Mouse (Mus musculus) CD4-positive, CD25-positive, alpha-beta regulatory T cell, adult 4 months (primary cell): ENCODE data around the gene Crtc2. TPM values are rescaled to one million over a fixed set of nuclear protein-coding genes. Genes with fewer than 3 reads are reported as not detected.

Experiments used
- ATAC-seq: one replicate; pipeline ENCODE4 v1.8.0; 2017
- polyA plus RNA-seq, 2 experiments: library from polyadenylated mRNA; unstranded; fragments of 100-300 nt; shearing (Covaris generic); gene quantifications; one replicate each; pipeline ENCODE4 v1.2.1; 2017

Gene Crtc2
- polyA plus RNA-seq, 2 experiments from 2014 or later: 34.0 to 50.6 TPM

- peak; percentile 54 for ATAC-seq
These were observed 59.4 kb downstream of the Crtc2 start for GRCm38 (mm10) chr3:90313367-90313766.

Other genes starting within 250 kb of the Crtc2 start
- 100 to 1,000 TPM; 371 to 424 TPM for gene 4933434E20Rik, start 202.5 kb upstream of the Crtc2 start, polyA plus RNA-seq
- gene Ubap2l, start 201.5 kb upstream of the Crtc2 start, polyA plus RNA-seq: 100 to 1,000 TPM; 226 to 315 TPM
- gene Tpm3, start 181.5 kb upstream of the Crtc2 start, polyA plus RNA-seq: 1,000 to 10,000 TPM in 1 of 2 experiments, 100 to 1,000 TPM in 1; 868 to 1,085 TPM
- gene Nup210l, start 150.0 kb upstream of the Crtc2 start, polyA plus RNA-seq: under 1 TPM; 0.27 to 0.58 TPM
- 1,000 to 10,000 TPM; 7,118 to 8,557 TPM for gene Rps27, start 40.5 kb upstream of the Crtc2 start, polyA plus RNA-seq
- under 1 TPM in 1 of 2 experiments, not detected in 1; 0.58 TPM for gene Rab13, start 40.5 kb upstream of the Crtc2 start, polyA plus RNA-seq
- 10 to 100 TPM; 60.5 to 75.2 TPM for gene Jtb, start 22.6 kb upstream of the Crtc2 start, polyA plus RNA-seq
- under 1 TPM in 1 of 2 experiments, not detected in 1; 0.20 TPM for gene Creb3l4, start 10.7 kb upstream of the Crtc2 start, polyA plus RNA-seq
- gene Slc39a1, start 6.0 kb upstream of the Crtc2 start, polyA plus RNA-seq: 10 to 100 TPM; 36.5 to 50.4 TPM
- gene Dennd4b, start 11.0 kb downstream of the Crtc2 start, polyA plus RNA-seq: 10 to 100 TPM; 17.9 to 28.0 TPM
- gene Gatad2b, start 39.0 kb downstream of the Crtc2 start, polyA plus RNA-seq: 10 to 100 TPM; 25.2 to 26.2 TPM
- under 1 TPM in 1 of 2 experiments, not detected in 1; 0.19 TPM for gene Slc27a3, start 135.8 kb downstream of the Crtc2 start, polyA plus RNA-seq
- gene Ints3, start 179.5 kb downstream of the Crtc2 start, polyA plus RNA-seq: 10 to 100 TPM; 16.9 to 17.9 TPM
- not detected for gene Npr1, start 211.7 kb downstream of the Crtc2 start, polyA plus RNA-seq
- gene Ilf2, start 222.0 kb downstream of the Crtc2 start, polyA plus RNA-seq: 100 to 1,000 TPM; 113 to 125 TPM
- gene Snapin, start 236.9 kb downstream of the Crtc2 start, polyA plus RNA-seq: 10 to 100 TPM; 60.4 to 65.0 TPM